Mouse (Mus musculus): ENCODE results near the gene Plxnc1.

Gene Plxnc1

DNA sequence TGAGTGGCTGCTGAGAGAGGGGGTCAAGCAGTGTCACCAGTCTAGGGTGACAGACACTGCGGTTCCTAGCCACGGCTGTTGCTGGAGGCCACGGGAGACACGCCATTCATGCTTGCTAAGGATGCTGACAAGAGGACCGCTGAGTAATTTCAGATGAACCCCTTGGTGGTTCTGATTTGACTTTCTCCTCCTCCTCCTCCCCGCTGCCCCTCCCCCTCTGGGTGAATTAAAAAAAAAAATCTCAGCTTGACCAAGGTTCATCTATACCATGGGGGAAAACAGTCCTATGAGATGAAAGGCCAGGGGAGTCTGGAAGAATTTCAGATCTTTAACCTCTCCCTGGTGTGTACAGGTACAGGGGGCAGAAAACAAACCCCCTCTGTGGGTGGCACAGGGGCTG, 22.9 kb downstream of the Plxnc1 start:
- no peak for DNase-seq (ENCODE audit: extremely low read depth, insufficient read length, low spot score)

DNA sequence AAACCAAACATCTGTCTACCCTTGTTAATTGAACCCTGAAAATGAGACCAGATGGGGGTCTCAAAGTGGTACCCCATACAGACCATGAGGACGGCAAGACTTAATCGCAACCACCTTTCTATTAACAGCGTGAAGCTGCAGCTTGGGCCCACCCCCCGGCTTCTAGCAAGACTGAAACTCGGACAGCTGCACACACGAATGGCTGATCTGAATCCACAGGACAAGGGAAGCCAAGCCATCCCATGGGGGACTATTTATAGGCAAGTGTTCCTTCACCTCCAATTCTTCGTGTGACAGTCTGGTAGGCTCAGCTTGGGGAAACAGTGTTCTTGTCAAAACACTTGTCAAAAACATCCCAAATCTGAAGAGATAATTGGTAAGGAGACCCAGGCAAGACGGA, 24.1 kb downstream of the Plxnc1 start:
- no peak for DNase-seq (ENCODE audit: extremely low read depth, insufficient read length, low spot score)

DNA sequence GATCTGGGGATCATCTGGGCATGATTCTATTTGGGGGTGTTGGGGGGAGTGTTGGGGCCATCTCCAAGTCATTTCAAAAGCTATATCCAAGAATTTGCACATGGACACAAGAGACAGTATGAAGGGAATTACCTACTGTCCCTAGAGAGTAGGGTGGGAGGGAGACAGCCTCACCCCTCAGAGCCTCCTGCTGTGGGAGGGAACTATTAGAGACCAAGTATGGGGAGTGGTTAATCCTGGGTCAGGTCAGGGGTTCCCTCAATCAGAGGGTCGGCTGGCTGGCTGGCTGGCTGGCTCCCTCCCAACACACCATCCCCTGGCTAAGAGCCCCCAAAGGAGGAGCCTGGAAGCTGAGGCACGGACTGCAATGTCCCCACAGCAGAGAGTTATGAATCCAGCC, 24.7 kb downstream of the Plxnc1 start:
- DNase-seq (ENCODE audit: extremely low read depth, insufficient read length, low spot score): no peak

DNA sequence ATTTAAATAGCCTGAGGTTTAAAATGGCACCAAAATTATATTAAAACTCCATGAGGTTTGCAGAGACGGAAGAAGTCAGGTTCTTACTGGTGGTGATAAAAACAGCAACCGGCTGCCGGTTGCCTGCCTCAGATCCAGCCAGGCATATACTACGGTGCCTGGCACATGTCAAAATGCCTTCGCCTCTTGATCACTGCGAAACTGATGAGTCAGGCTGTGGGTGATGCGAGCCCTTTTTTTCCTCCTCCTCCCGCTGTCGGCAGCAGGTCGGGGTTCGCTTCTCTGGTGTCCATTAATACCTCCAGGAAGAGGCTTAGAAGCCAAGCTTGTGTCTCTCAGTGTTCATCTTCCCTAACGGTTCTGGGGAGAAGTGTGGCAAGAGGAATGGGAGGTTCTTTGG, 25.1 kb downstream of the Plxnc1 start:
- DNase-seq (ENCODE audit: extremely low read depth, insufficient read length, low spot score): peak; percentile 34

DNA sequence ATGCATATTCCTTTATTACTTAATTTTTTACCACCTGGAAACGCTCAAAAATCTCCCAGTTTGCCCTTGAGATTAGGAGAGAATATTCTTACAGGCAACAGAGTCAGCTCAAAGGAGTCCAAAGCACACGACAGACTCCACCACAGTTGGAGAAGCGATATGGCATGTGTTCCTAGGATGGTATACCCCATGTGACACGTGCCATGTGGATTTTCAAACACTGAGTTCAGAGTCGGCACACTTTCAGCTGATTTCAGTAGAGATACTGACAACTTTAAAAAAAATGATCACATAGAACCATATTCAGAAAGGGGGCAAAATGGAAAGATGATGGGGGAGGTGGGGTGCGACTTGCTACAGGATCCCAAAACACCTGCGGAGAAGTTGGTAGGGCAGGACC, 26.0 kb downstream of the Plxnc1 start:
- no peak for DNase-seq (ENCODE audit: extremely low read depth, insufficient read length, low spot score)

DNA sequence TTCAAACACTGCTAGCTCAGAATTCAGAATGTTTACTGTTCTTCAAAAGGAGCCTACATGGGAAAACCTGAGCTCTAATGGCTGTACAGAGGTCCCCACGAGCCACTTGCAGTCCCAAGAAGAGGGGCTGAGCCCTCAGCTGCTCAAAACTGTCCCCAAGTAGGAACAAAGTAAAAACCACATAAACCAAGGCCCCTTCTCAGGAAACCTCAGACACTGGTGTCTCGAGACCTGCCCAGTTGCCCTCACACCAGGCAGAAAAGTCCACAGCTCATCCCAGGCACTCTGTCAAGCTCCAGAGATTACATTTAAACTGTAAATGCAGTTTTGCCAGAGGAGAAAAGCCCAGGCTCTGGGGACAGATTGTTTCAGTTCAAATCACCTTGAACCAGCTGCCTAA, 26.6 kb downstream of the Plxnc1 start:
- DNase-seq (ENCODE audit: extremely low read depth, insufficient read length, low spot score): no peak

DNA sequence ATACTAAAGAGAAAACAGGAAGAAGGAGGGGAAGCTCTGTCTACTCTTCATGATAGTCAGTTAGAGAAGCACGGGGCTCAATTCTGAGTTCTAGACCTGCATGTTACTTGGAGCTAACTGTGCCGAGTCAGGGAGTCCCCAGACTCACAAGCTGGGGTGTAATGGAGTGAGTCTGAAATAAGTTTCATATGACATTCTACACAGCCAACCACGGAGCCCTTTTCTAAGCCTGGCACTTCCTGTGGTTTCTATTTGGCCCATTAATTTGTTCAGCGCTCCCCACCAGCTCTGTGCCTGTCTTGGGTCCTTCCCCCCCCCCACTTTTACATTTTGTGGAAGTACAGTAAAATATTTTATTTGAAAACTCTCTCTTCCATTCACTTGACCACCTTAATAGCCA, 27.3 kb downstream of the Plxnc1 start:
- DNase-seq (ENCODE audit: extremely low read depth, insufficient read length, low spot score): no peak

DNA sequence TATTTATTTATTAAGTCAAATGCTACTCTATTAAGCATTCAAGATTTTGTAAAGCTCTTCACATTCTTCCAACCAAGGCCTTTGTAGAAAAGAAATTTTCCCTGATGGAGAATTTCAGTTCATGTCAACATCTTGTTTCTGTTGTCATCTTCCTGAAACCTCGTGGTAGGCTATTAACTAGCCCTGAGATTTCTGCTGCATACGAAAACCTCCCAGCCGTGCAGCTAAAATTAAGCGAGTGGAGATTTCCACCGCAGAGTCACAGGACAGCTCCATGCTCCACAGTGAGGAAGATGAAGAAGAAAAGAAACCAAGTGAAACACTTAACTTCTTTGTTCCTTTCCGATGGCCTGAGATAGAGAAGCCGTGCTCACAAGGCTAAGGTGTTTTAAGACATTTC, 28.0 kb downstream of the Plxnc1 start:
- DNase-seq (ENCODE audit: extremely low read depth, insufficient read length, low spot score): no peak

DNA sequence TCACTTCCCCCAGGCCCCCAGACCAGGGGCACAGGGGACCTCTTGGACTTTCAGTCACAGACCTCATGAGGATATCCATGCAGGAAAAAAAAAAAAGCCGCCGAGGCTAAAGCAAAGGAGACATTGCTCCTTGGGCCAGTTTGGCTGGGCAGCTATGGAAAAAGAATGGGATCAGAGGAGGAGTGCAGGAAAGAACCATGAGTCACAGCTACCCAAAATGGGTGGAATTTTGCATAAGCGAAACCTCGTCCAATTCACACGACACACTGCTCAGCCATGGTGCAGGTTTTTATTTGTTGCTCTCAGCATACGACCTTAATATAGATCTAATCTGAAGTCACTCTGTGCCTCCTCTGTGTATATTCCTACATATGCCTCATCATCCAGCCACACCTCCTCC, 28.9 kb downstream of the Plxnc1 start:
- no peak for DNase-seq (ENCODE audit: extremely low read depth, insufficient read length, low spot score)

DNA sequence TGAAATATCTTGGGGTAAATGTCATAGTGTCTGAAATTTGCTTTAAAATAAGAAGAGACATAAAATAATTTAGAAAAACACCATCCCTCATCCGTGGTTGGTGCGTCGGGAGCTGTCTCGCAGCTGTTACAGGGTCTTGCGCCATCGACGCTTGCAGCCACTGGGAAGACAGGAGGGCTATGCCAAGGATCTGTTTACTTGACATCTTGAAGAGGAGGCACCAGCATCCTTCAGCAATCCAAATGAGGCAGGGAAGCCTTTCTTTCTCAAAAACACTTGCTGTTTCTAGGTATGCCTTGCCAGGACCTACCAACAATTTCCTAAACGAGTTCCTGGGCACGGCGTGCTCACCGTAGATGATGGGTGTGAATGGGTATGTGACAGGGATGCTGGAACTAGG, 30.6 kb downstream of the Plxnc1 start:
- no peak for DNase-seq (ENCODE audit: extremely low read depth, insufficient read length, low spot score)

DNA sequence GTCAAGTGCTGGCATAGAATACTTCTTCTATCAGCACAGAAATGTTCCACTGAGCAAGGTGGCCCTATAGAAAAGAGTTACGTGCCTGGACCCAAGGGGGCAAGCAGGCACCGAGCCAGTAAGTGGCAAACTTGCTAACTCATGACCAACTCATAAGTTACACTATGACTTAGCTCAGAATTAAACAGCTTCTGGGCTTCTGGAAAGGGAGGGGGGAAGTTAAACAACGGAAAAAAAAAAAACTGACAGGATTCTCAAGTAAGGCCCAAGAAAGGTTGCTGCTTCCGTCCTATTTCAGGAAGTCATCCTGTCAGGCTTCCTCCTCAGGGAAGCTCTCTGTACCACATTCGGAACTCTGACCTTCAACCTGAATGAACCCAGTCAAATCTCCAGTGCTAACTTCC, 31.3 kb downstream of the Plxnc1 start:
- no peak for DNase-seq (ENCODE audit: extremely low read depth, insufficient read length, low spot score)

DNA sequence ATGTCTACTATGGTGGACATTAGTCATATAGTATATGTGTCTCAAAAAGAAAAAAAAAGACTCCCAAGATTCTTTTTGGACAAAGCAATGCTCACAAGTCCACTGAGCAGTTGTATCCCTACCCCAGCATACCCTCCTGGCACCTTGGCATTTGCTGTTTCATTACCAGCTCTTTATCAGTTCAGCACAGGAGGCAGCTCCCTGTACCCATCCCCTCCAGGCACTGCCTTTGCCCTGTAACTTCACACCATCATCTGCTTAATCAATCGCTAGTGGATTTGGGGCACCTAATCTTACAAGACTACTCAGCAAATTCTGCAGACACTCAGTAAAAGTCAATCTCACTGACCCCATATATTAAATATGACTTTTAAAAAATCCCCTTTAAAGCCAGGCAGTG, 32.1 kb downstream of the Plxnc1 start:
- DNase-seq (ENCODE audit: extremely low read depth, insufficient read length, low spot score): no peak

DNA sequence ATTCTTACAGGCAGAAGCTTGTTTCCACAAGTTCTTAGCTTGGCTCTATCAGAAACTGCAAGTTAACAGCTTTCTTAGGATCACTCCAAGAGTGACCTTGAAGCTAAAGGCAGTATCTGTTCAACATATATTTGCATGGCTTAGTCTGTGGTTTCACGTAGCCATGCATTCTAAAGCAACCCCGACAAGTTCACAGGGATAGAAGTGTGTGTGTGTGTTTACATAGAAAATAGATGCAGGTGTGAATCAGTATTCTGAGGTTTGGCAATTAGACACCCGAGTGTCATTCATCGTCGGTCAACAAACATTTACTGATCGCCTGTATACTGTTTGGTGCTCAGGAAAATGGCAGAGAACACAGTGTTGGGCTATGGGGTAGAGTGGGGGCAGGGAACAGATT, 33.5 kb downstream of the Plxnc1 start:
- no peak for DNase-seq (ENCODE audit: extremely low read depth, insufficient read length, low spot score)

DNA sequence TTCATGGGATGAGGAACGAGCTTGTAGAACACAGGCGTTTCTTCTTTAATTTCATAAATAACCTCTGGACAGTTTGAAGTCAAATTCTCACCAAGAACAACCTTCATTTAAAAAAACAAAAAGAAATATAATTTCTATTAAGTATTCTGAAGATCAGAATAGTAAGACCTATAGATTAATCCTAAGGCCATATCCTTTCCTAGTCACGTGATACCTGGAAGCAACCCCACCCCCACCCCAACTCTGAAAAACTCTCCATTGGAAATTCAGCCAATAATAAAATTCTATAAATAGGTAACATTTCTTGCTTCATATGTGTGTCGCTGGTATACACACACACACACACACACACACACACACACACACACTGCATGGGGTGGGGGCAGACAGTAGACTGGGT, 34.1 kb downstream of the Plxnc1 start:
- DNase-seq (ENCODE audit: extremely low read depth, insufficient read length, low spot score): no peak

DNA sequence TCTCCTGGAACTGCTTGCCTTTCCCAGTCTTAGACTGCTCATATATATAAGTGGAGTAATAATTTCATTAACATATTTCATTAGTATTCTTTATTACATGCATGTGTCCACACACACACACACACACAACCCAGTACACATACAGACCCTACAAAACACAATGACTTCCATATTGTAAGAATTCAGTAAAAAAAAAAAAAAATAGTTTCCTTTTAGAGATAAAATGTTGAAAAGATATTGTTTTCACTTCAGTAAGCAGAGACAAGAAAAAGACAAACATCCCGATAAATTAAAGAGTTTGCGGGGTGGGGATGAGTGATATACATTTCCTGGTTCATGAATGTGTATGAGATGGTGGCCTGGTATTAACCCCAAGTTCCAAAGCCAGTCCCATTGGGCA, 34.8 kb downstream of the Plxnc1 start:
- DNase-seq (ENCODE audit: extremely low read depth, insufficient read length, low spot score): no peak

DNA sequence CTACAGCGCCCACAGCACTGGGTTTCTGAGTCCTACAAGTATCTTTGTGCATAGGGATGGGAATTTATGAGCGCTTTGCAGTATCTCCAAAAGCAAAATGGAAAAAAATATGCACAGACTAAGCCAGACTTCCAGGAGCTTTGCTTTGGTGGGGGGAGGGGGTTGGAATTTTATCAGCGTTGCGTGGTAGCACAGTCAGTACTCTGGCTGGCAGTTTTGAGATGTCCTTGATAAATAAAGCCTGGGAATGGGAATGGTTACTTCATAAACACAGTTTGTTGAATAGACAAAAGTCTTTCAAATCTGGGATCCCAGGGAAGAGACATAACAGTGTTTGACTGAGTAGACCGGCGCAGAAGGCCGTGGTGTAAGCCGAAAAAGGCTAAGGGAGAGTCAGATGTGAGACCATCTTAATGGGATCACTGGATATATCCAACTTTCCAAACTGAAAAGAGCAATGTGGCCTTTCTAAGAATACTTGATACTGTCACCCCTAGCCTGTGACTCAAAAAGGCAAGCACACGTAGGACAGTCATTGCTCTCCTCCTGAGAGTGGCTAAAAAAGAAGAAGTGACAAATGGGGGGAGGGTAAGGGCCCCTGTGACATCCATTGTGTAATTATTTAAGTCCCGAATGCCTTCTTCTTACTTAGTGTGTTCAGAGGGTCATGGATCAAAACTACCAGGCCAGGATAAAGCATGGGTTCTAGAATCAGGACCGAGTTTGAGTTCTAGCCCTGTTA, 35.5 kb downstream of the Plxnc1 start:
- no peak for DNase-seq (ENCODE audit: extremely low read depth, insufficient read length, low spot score)

DNA sequence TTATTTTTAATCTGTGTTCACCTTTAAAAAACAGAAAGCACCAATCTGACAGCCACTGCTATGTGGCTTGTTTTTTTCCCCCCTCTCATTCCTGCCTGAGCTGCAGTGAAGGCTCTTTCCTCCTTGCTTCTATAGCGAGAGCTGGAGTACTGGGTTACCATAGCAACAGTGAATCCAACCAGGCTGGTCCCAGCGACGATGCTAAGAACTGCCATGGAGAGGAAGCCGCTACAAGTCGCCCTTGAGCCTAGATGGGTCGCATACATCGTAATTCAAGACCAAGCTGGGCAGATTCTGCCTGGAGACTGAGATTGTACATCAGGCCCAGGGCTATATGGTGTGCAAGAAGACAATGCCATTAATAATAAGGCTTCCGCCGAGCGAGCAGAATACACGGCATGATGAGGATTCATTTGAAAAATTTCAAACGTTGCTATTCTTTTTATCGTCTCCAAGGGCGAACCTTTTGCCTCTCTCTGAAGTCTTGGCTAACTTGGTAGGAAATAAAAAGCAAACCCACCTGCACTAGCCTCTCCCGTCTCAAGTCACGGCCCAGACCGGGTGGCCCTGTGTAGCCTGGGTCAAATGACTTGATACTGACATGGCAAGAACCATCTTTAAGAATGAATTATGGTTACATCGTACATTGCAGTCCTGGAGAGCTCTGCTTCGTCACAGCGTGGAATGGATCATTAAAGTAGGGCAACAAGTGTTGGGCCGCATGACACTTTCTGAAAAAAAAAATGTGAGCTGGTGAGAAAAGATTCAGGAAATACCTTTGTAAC, 38.8 kb downstream of the Plxnc1 start:
- DNase-seq (ENCODE audit: extremely low read depth, insufficient read length, low spot score): no peak

DNA sequence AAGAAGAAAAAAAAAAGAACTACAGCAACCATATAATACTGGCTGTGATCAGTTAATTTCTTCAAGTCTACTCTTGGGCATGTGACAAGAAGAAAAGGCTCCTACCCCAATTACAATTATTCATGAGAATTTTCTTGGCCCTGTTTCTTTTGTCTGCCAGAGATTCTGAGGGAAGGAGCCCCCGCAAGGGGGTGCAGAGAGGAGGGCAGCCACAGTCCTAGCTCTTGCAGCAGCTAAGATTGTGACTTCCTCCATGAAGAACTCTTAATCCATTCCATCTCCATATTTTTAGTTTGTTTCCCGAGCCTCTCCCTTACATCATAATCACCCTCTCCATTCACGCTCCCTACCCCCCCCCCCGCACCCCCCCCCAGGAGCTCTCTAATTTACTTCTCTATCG, 39.4 kb downstream of the Plxnc1 start:
- no peak for DNase-seq (ENCODE audit: extremely low read depth, insufficient read length, low spot score)

DNA sequence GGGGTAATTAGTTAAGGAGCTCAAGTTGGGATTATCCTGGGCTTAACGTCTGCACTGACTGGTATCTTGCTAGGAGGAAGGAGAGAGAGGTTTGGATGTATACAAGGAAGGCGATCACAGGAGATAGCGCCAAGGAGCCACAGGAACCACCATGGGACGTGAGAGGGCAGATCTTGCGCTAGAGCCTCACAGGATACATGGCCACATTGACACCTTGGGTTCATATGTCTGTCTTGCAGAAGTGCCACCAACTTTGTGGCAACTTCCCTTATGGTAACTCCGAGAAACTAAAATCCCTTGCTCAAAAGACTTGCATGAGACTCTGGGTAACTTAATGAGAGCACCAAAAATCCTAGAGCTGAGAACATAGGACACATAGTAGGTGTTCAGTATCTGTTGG, 47.7 kb downstream of the Plxnc1 start:
- DNase-seq (ENCODE audit: extremely low read depth, insufficient read length, low spot score): no peak

DNA sequence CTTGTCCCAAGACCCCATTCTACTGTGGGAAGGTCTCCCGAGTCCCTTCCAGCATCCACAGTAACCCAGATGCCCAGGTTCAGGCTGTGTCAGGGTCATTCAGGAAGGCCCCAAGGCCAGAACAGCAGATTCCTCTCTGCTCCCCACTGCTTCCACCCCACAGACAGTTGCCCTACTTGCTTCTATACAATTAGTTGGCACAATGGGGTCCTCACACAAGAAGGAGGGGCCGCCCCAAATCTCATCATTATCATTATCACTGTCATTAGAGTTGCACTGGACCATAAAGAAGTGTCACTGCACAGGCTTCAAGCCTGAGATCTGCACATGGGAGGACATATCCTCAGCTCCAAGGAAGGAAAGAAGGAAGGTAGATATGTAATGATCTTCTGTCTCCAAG, 48.3 kb downstream of the Plxnc1 start:
- DNase-seq (ENCODE audit: extremely low read depth, insufficient read length, low spot score): no peak

DNA sequence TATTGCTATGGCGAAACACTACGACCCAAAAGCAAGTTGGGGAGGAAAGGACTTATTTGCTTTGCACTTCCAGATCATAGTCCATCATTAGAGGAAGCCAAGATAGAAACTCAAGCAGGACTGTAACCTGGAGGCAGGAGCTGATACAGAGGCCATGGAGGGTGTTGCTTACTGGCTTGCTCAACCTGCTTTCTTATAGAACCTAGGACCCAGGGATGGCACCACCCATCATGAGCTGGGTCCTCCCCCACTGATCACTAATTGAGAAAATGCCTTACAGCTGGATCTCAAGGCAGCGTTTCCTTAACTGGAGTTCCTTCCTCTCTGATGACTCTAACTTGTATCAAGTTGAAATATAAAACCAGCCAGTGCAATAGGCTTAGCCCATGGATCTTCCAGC, 48.8 kb downstream of the Plxnc1 start:
- no peak for DNase-seq (ENCODE audit: extremely low read depth, insufficient read length, low spot score)

DNA sequence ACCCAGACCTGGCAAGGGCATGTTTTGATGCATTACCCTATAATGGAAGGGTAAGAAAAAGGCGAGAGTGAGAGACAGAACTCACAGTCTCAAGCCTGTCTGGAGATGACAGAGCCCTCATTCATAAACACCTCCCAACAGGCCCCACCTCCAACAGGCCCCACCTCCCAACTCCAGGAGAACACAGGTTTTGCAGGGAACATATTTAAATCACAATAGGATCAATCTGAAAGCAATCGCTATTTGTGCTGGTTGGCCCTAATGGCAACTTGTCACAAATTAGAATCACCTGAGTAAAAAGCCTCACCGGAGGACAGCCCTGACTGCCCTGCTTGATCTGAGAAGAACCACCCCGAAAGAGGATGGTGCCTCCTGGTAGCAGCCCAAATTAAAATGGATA, 54.9 kb downstream of the Plxnc1 start:
- no peak for DNase-seq (ENCODE audit: extremely low read depth, insufficient read length, low spot score)

All from 3134 (cell line).